Mouse (Mus musculus): ENCODE data around the gene Trap1. TPM values are rescaled to one million over a fixed set of nuclear protein-coding genes. Genes with fewer than 3 reads are reported as not detected.

Gene Trap1
- polyA plus RNA-seq, 1 experiment from 2014 or later, result 122 TPM

DNA sequence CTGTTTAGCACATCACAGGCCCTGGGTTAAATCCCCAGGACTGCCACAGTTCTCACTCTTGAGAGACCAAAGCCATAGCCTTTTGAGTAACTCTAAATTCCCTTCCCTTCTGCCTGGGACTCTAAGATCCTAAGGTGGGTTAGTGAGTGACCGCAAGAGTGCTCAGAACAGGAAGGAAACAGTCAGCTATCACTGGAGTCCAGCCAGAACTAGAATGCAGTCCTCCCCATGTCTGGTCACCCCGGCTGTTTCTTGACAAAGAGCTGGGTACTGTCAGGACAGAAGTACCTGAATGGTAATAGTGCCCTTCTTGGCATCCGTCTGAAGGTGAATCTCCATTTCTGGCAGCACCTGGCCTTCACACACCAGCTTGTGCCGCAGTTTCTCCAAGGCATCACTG lies 12.7 kb downstream of the Trap1 start:
- Histone ChIP-seq H3K27me3 (ENCODE audit: control insufficient read depth, insufficient read depth, low read length) (no peaks in the 10 kb centered on the region), H3K36me3 (ENCODE audit: control insufficient read depth, insufficient read depth, low read length) (peaks cover 83% of the 10 kb centered on the region), H3K4me2 (ENCODE audit: low read length) (no peak overlapping the region), H3K27ac (replicated peaks in 1 of 2; ENCODE audit: control insufficient read depth in 1 of 2, insufficient read depth in 1 of 2, low read depth in 2 of 2, low read length in 2 of 2) (no peak overlapping the region), H3K4me1 (ENCODE audit: control insufficient read depth in 2 of 2, insufficient read depth in 2 of 2, low read length in 2 of 2) (no peaks in the 10 kb centered on the region), H3K9me3 (ENCODE audit: control insufficient read depth, low read length) (no peaks in the 10 kb centered on the region), H3K9ac (ENCODE audit: low read length) (no peak overlapping the region), H3K4me3 (ENCODE audit: control insufficient read depth in 1 of 2, insufficient read depth in 1 of 2, low read depth in 1 of 2, low read length in 2 of 2) (no peak overlapping the region)
- 88% methylated on average over 4 of the region's 4 CpGs for WGBS
- no peak for ATAC-seq (ENCODE audit: insufficient number of reproducible peaks, insufficient read depth, low FRiP score, low read depth)

DNA sequence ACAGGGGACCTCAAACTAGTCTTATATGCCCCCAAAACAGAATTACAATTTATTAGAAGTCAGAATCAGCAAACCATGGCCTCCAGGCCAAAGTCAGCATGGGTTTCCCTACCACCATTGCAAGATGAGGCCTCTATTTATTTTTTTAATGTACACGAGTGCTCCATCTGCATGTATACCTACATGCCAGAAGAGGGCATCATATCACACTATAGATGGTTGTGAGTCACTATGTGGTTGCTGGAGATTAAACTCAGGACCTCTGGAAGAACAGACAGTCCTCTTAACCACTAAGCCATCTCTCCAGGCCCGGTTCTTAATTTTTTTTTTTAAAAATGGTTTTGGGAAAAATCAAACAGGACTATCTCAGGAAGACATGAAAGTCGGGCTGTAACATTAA lies 23.8 kb downstream of the Trap1 start:
- no peak overlapping the region for H3K9ac ChIP-seq (ENCODE audit: low read length)
- H3K4me1 ChIP-seq (ENCODE audit: control insufficient read depth in 2 of 2, insufficient read depth in 2 of 2, low read length in 2 of 2), result no peaks in the 10 kb centered on the region
- H3K4me2 ChIP-seq (ENCODE audit: low read length), result no peak overlapping the region
- no peak overlapping the region for H3K4me3 ChIP-seq (ENCODE audit: control insufficient read depth in 1 of 2, insufficient read depth in 1 of 2, low read depth in 1 of 2, low read length in 2 of 2)
- H3K36me3 ChIP-seq (ENCODE audit: control insufficient read depth, insufficient read depth, low read length), result peaks cover 92% of the 10 kb centered on the region
- H3K27ac ChIP-seq (replicated peaks in 1 of 2; ENCODE audit: control insufficient read depth in 1 of 2, insufficient read depth in 1 of 2, low read depth in 2 of 2, low read length in 2 of 2), result no peak overlapping the region
- WGBS, result 80% methylated on average over 3 of the region's 3 CpGs
- no peaks in the 10 kb centered on the region for H3K9me3 ChIP-seq (ENCODE audit: control insufficient read depth, low read length)
- H3K27me3 ChIP-seq (ENCODE audit: control insufficient read depth, insufficient read depth, low read length), result no peaks in the 10 kb centered on the region
- ATAC-seq (ENCODE audit: insufficient number of reproducible peaks, insufficient read depth, low FRiP score, low read depth), result no peak

DNA sequence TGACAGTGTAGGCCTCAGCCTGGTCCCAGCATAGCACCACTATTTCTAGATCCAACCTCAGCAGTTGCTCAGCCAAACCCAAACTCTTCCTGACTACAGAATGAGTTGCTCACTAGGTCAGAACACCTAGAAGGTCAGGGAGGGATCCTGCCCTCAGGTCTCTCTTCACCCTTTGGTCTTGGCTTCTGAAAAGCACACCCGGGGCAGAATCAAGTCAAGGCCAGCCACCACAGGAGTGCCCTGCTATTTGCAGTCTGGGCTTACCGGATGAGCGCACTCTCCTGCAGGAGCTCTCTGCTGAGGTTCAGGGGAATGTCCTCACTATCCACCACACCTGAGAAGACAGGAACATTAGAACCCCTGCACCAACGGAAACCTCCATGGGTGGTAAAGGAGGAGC lies 25.0 kb downstream of the Trap1 start:
- no peaks in the 10 kb centered on the region for H3K4me1 ChIP-seq (ENCODE audit: control insufficient read depth in 2 of 2, insufficient read depth in 2 of 2, low read length in 2 of 2)
- H3K4me3 ChIP-seq (ENCODE audit: control insufficient read depth in 1 of 2, insufficient read depth in 1 of 2, low read depth in 1 of 2, low read length in 2 of 2), result no peak overlapping the region
- H3K4me2 ChIP-seq (ENCODE audit: low read length), result no peak overlapping the region
- no peaks in the 10 kb centered on the region for H3K27me3 ChIP-seq (ENCODE audit: control insufficient read depth, insufficient read depth, low read length)
- ATAC-seq (ENCODE audit: insufficient number of reproducible peaks, insufficient read depth, low FRiP score, low read depth), result no peak
- 92% methylated on average over 4 of the region's 4 CpGs for WGBS
- no peak overlapping the region for H3K27ac ChIP-seq (replicated peaks in 1 of 2; ENCODE audit: control insufficient read depth in 1 of 2, insufficient read depth in 1 of 2, low read depth in 2 of 2, low read length in 2 of 2)
- peaks cover 92% of the 10 kb centered on the region for H3K36me3 ChIP-seq (ENCODE audit: control insufficient read depth, insufficient read depth, low read length)
- no peak overlapping the region for H3K9ac ChIP-seq (ENCODE audit: low read length)
- H3K9me3 ChIP-seq (ENCODE audit: control insufficient read depth, low read length), result no peaks in the 10 kb centered on the region

DNA sequence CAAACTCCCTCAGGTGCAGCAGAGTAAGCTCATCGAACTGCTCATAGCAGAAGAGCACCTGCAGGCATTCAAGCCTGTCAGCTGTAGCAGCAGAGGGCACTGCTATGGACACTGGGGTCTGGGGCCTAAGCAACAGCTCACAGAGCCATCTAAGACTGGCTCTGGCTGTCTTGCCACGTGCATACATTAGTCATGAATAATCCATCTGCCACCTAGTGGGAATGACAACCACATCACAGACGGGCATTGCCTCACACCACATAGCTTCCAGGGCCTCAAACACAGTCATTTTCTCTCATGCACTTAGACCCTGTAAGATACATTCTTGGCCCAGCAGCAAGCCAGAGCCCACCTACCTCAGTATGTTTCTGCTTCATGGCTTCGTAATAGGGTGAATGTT lies 32.1 kb downstream of the Trap1 start:
- Histone ChIP-seq H3K4me2 (ENCODE audit: low read length) (no peak overlapping the region), H3K36me3 (ENCODE audit: control insufficient read depth, insufficient read depth, low read length) (peaks cover 100% of the 10 kb centered on the region), H3K27ac (replicated peaks in 1 of 2; ENCODE audit: control insufficient read depth in 1 of 2, insufficient read depth in 1 of 2, low read depth in 2 of 2, low read length in 2 of 2) (no peak overlapping the region), H3K9me3 (ENCODE audit: control insufficient read depth, low read length) (no peaks in the 10 kb centered on the region), H3K9ac (ENCODE audit: low read length) (no peak overlapping the region), H3K4me1 (ENCODE audit: control insufficient read depth in 2 of 2, insufficient read depth in 2 of 2, low read length in 2 of 2) (no peaks in the 10 kb centered on the region), H3K4me3 (ENCODE audit: control insufficient read depth in 1 of 2, insufficient read depth in 1 of 2, low read depth in 1 of 2, low read length in 2 of 2) (no peak overlapping the region), H3K27me3 (ENCODE audit: control insufficient read depth, insufficient read depth, low read length) (no peaks in the 10 kb centered on the region)
- ATAC-seq (ENCODE audit: insufficient number of reproducible peaks, insufficient read depth, low FRiP score, low read depth), result no peak
- WGBS, result 78% methylated on average over 4 of the region's 4 CpGs

DNA sequence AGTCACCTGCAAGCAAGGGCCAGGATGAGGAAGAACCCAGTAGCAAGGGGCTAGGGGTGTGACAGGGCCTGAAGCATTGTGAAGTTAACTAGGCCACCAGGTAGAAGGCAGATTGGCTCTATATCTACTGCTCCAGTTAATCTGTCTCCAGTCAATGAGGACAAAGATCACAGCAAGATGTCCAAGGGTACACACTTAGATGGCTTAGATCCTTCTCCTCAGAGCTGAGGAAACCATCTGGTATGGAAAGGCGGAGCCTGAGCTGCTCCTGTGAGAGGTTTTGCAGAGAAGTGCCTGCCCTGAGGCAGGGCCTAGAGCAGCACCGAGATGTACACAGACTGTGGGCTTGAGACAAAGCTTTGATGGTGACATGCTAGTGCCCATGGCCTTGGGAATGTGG lies 33.5 kb downstream of the Trap1 start:
- Histone ChIP-seq H3K27me3 (ENCODE audit: control insufficient read depth, insufficient read depth, low read length) (no peaks in the 10 kb centered on the region), H3K4me1 (ENCODE audit: control insufficient read depth in 2 of 2, insufficient read depth in 2 of 2, low read length in 2 of 2) (no peaks in the 10 kb centered on the region), H3K4me2 (ENCODE audit: low read length) (no peak overlapping the region), H3K36me3 (ENCODE audit: control insufficient read depth, insufficient read depth, low read length) (peaks cover 100% of the 10 kb centered on the region), H3K9ac (ENCODE audit: low read length) (no peak overlapping the region), H3K4me3 (ENCODE audit: control insufficient read depth in 1 of 2, insufficient read depth in 1 of 2, low read depth in 1 of 2, low read length in 2 of 2) (no peak overlapping the region), H3K9me3 (ENCODE audit: control insufficient read depth, low read length) (no peaks in the 10 kb centered on the region), H3K27ac (replicated peaks in 1 of 2; ENCODE audit: control insufficient read depth in 1 of 2, insufficient read depth in 1 of 2, low read depth in 2 of 2, low read length in 2 of 2) (no peak overlapping the region)
- ATAC-seq (ENCODE audit: insufficient number of reproducible peaks, insufficient read depth, low FRiP score, low read depth), result no peak
- WGBS, result 89% methylated on average over 2 of the region's 2 CpGs

DNA sequence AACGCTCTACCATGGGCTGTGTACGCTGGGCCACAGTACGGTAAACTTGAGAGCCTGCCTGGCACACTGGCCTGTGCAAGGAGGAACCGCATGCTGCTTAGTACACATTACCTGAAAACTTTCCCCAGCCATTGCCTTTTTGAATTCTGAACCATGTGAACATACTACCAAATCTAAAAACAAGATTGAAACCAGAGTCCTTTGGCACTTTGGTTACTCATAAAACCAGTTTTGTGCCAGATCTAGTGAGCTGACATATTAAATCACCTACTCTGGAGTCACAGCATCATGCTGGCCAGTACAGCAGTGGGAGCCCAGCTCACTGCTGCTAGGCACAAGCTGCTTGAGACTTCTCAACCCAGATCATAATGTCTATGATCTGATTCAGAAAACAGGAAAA lies 36.0 kb downstream of the Trap1 start:
- no peak overlapping the region for H3K4me2 ChIP-seq (ENCODE audit: low read length)
- 99% methylated on average over 4 of the region's 4 CpGs for WGBS
- no peak overlapping the region for H3K9ac ChIP-seq (ENCODE audit: low read length)
- H3K9me3 ChIP-seq (ENCODE audit: control insufficient read depth, low read length), result no peaks in the 10 kb centered on the region
- ATAC-seq (ENCODE audit: insufficient number of reproducible peaks, insufficient read depth, low FRiP score, low read depth), result no peak
- no peak overlapping the region for H3K4me3 ChIP-seq (ENCODE audit: control insufficient read depth in 1 of 2, insufficient read depth in 1 of 2, low read depth in 1 of 2, low read length in 2 of 2)
- H3K27me3 ChIP-seq (ENCODE audit: control insufficient read depth, insufficient read depth, low read length), result no peaks in the 10 kb centered on the region
- H3K27ac ChIP-seq (replicated peaks in 1 of 2; ENCODE audit: control insufficient read depth in 1 of 2, insufficient read depth in 1 of 2, low read depth in 2 of 2, low read length in 2 of 2), result no peak overlapping the region
- H3K4me1 ChIP-seq (ENCODE audit: control insufficient read depth in 2 of 2, insufficient read depth in 2 of 2, low read length in 2 of 2), result no peaks in the 10 kb centered on the region
- peaks cover 100% of the 10 kb centered on the region for H3K36me3 ChIP-seq (ENCODE audit: control insufficient read depth, insufficient read depth, low read length)

DNA sequence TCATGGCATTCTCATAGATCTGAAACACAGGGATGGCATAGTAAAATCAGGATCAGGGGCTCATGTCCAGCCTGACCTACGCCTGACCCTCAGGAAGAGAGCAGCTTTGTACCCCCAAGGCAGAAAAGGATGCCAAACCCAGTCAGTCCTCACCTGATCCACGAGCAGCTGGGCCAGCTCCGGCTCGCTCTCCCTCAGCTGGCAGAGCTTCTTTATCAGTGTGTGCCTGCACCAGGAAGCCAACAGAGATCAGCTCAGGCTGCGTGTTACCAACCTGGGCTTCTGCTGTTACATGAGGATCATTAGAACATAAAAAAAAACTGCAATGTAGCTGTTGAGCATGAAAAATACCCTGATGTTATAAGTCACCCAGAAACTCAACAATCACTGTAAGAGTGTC lies 37.4 kb downstream of the Trap1 start:
- Histone ChIP-seq H3K27me3 (ENCODE audit: control insufficient read depth, insufficient read depth, low read length) (no peaks in the 10 kb centered on the region), H3K4me1 (ENCODE audit: control insufficient read depth in 2 of 2, insufficient read depth in 2 of 2, low read length in 2 of 2) (no peaks in the 10 kb centered on the region), H3K27ac (replicated peaks in 1 of 2; ENCODE audit: control insufficient read depth in 1 of 2, insufficient read depth in 1 of 2, low read depth in 2 of 2, low read length in 2 of 2) (no peak overlapping the region), H3K4me2 (ENCODE audit: low read length) (no peak overlapping the region), H3K9ac (ENCODE audit: low read length) (no peak overlapping the region), H3K36me3 (ENCODE audit: control insufficient read depth, insufficient read depth, low read length) (peaks cover 86% of the 10 kb centered on the region), H3K9me3 (ENCODE audit: control insufficient read depth, low read length) (no peaks in the 10 kb centered on the region), H3K4me3 (ENCODE audit: control insufficient read depth in 1 of 2, insufficient read depth in 1 of 2, low read depth in 1 of 2, low read length in 2 of 2) (no peak overlapping the region)
- 91% methylated on average over 5 of the region's 5 CpGs for WGBS
- no peak for ATAC-seq (ENCODE audit: insufficient number of reproducible peaks, insufficient read depth, low FRiP score, low read depth)

DNA sequence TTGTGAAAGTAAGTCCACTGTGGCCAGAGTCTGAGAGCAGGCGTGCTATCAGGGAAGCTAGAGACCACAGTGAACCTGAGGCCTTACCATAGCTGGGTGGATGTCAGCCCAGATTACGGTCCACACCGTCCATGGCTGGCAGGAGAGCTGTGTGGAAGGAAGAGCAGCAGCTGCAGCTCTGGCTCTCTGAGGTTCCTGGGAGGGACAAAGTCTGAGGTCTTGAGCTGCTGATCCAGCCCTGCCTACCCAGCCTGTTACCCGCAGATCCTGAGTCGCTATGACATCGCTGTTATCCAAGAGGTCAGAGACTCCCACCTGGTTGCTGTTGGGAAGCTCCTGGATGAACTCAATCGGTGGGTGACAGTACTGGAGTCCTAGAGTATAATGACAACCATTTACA lies 39.9 kb downstream of the Trap1 start:
- peaks cover 61% of the 10 kb centered on the region for H3K36me3 ChIP-seq (ENCODE audit: control insufficient read depth, insufficient read depth, low read length)
- H3K9me3 ChIP-seq (ENCODE audit: control insufficient read depth, low read length), result no peaks in the 10 kb centered on the region
- no peak overlapping the region for H3K27ac ChIP-seq (replicated peaks in 1 of 2; ENCODE audit: control insufficient read depth in 1 of 2, insufficient read depth in 1 of 2, low read depth in 2 of 2, low read length in 2 of 2)
- H3K27me3 ChIP-seq (ENCODE audit: control insufficient read depth, insufficient read depth, low read length), result no peaks in the 10 kb centered on the region
- H3K9ac ChIP-seq (ENCODE audit: low read length), result no peak overlapping the region
- H3K4me1 ChIP-seq (ENCODE audit: control insufficient read depth in 2 of 2, insufficient read depth in 2 of 2, low read length in 2 of 2), result peaks cover 0 to 5% of the 10 kb centered on the region in 2 experiments; a peak in 1 of 4 replicates
- H3K4me3 ChIP-seq (ENCODE audit: control insufficient read depth in 1 of 2, insufficient read depth in 1 of 2, low read depth in 1 of 2, low read length in 2 of 2), result no peak overlapping the region
- no peak overlapping the region for H3K4me2 ChIP-seq (ENCODE audit: low read length)
- ATAC-seq (ENCODE audit: insufficient number of reproducible peaks, insufficient read depth, low FRiP score, low read depth), result no peak
- 96% methylated on average over 7 of the region's 7 CpGs for WGBS

Data from heart, embryonic 14.5 days (tissue).